Mouse (Mus musculus) adrenal gland, adult 18-20 months (tissue): Measurements from ENCODE around the gene Mllt11. TPM values are rescaled to one million over a fixed set of nuclear protein-coding genes. Genes with fewer than 3 reads are reported as not detected.

ENCODE experiments used
- DNase-seq, 2 experiments: peaks; one replicate each; pipeline ENCODE4 v3.0.0; 2021 to 2022; ENCODE audit warnings: low spot score in 2 of 2
- long read RNA-seq, 2 experiments: library from polyadenylated mRNA; stranded (forward); transcript quantifications; one replicate each; pipeline ENCODE4 v2.0.0; 2021
- total RNA-seq, 2 experiments: library from RNA; stranded (reverse); gene quantifications; 1 replicate in 1 of 2; 2 replicates in 1 of 2; pipeline ENCODE4 v1.2.3; 2021

The Mllt11 gene
- total RNA-seq, result 1 to 10 TPM; 5.9 to 6.2 TPM
- long read RNA-seq, experiment 1, transcript Mllt11-201 (2 exons, 1,923 nt), result major isoform, 6 of 8 reads
- long read RNA-seq, experiment 1, partial matches to known transcripts, result 0 of 8 reads
- long read RNA-seq, experiment 1, other reads (novel, unspliced or antisense), result 2 of 8 reads
- long read RNA-seq, experiment 2, transcript Mllt11-201 (2 exons, 1,923 nt), result major isoform, 10 of 18 reads
- long read RNA-seq, experiment 2, partial matches to known transcripts, result 2 of 18 reads
- long read RNA-seq, experiment 2, other reads (novel, unspliced or antisense), result 6 of 18 reads

DNA sequence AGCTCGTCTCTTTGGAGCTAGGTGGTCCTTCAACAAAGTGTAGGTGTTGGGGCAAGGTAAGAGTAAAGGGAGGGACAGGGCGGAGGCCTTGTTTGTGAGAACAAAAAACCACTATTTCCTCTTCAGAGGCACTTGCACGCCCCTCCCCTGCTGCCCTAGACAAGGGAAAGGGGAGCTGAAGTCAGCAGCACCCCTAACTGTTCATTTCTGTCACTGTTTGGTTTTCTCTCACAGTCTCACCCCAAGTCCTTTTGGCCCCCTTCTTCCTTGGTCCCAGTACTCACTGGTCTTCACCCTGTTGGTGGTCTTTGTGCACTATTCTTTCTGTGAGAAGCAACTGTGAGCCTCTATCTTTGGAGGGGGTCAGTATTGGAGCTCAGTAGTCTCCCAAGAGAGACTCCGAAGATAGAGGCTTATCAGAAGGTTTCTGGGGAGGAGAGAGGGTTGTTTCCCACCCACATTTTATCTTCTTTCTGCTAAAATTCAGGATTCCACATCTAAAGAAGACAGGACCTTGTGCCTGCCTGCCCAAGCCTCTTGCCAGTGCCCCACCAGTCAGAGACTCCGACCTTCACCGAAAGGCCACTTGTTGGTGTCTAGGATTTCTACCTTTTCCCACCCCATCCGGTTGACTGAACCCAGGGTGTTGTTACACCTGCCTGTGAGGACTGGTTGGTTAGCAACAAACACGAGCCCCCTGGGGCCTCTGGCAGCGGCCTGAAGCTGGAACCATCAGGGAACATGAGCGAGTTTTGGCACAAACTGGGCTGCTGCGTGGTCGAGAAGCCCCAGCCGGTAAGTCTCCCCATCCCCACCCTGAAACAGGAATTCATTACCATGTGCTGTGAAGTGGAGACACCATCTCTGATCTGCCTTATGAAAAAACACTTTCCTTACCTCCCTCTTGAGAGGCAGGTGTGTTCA lies at the start of gene Mllt11:
Gene Mllt11, minus strand, starts transcription at position 874 of the 924 bp plus-strand sequence.
- no peak for DNase-seq

DNA sequence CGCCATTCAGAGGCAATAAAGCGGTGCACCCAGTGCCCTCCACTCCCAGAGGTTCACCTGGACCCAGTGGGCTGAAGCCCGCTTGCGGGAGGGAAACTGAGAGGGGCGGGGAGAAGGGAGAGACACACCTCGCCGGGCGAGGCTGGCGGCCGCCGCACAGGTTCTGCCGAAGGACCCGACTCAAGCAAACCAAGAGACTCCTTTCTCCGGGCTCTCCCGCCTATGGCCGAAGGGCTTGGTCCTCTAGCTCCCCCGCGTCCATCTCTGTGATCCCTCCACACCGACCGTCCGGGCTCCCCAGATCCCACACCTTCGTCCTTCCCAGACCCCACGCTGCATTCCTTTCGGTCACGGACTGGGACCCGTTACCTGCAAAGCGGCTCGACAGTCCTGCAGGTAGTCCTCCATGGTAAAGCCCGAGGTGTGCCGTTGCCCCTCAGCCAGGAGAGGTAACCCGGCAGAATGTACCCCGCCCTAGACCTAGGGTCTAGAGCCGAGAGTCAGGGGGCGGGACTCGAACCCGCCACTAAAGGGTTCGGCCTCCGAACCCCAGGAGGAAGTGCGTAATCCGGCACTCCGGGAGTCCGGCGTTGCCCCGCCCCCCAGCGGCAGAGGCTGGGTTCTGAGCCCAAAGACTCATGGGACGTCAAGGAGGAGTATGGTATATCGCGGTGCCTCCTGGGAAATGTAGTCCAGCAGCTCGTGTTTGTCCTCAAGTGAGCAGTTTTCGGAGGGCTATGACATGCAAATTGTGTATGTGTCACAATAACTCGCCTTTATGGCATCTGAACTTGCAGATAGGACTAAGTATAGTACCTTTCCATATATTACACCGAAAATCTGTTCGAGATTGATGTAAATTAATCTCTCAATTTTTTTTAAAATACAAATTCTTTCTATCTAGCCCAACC lies 49.5 kb upstream of the Mllt11 start, which contains the start of the genes Mindy1 and Prune1:
Gene Mindy1, plus strand, starts transcription at position 130 of the 911 bp plus-strand sequence.
Gene Prune1, minus strand, starts transcription at position 861 of the 911 bp plus-strand sequence.
- peak; percentile 96 to 97 for DNase-seq

DNA sequence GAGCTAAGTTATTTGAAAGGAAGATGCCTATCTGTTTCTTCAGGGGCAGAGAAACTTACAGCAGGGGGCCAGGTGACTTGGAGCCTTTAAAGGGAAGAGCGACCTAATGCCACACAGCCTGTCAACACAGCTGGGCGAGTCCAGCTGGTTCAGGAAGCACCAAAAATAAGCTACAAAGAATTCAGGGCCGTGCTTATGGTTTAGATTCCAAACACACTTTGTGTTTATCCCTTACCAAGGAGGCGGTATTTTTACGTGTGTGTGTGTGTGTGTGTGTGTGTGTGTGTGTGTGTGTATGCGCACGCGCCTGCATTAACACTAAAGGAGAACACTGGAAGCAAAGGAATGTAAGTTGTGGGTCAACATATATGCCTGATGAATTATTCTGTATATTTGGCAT lies 48.8 kb upstream of the Mllt11 start:
- DNase-seq, result no peak

DNA sequence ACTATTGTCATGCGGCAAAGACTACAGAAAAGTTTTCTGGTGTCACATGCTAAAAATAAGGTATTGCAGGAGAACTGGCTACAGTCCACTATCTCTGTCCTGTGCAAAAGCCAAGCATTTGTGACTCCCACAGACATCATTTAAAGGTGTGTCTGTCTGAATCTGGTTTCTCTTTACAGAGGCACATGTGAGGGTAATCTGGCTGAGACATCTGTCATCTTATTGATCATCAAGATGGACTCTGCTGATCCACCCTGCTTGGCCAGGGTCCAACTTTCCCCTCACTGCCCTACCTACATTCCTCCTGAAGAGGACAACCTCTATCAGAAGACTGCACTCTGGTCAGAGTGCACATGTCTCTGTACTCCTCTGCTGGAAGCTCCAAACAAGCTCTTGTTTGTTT lies 45.2 kb upstream of the Mllt11 start:
- no peak for DNase-seq

DNA sequence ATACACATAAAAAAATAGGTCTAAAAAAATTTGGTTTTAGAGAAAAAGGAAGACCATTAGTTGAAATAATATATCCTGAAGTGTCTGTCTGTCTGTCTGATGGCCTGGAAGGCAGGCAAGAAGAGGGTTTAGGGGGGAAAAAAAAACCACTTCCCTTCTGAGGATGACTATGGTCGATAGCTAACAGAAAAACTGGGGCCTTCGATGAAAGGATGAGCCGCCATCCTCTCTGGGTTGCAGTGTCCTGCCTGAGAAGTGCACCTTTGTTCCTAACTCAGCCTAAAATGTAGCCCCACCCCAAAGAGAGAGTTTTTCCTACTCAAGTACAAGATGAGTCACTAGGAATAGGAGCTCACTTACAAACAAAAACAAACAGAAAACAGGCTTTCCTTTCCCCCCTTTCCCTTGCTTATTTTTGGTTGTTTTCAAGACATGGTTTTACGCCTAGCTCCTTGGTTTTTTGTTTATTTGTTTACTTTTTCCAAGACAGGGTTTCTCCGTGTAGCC lies 44.5 kb upstream of the Mllt11 start:
- DNase-seq, result no peak

DNA sequence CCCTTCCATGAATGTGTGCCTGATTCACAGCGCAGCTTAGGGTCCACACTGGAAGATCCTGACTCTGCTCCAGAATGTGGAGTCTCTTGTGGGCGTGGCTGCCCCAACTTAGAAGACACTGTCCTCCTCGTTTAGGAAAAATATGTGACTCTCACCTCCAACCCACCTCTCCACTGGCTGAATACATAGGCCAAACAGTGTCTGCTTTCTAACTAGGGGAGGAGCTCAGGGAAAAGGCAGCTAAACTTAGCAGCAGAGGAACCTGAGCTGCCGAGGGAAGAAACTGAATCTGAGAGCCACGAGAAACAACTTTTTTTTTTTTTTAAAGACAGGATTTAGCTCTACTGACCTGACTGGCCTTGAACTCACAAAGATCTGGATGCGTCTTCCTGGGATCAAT lies 43.2 kb upstream of the Mllt11 start:
- DNase-seq, result no peak

DNA sequence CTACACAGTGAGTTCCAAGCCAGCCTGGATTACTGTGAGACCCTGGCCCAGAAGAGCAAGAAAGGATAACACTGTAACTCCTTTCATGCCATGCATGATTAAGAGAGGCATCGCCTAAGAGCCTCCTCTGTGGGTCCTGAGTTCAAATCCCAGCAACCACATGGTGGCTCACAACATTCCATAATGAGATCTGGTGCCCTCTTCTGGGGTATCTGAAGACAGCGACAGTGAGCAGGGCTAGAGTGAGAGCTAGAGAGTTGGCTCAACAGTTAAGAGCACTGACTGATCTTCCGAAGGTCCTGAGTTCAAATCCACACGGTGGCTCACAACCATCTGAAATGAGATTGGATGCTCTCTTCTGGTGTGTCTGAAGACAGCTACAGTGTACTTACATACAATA lies 42.5 kb upstream of the Mllt11 start:
- no peak for DNase-seq

DNA sequence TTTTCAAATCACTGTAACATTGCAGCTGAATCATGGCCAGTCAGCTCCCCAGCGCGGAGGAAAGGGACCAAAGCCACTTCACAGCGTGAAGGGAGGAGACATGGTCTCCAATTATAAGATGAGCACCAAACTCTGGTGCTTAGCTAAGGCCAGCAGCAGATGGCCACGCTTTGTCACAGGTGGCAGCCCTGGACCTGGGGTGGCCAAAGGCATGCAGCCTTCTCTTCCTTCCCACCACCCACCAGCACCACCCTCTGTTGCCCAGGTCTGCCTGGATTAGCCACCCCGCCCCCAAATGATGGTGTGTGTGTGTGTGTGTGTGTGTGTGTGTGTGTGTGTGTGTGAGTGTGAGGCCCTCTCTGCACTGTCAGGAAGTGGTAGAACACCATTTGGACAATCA lies 41.5 kb upstream of the Mllt11 start:
- DNase-seq, result no peak

DNA sequence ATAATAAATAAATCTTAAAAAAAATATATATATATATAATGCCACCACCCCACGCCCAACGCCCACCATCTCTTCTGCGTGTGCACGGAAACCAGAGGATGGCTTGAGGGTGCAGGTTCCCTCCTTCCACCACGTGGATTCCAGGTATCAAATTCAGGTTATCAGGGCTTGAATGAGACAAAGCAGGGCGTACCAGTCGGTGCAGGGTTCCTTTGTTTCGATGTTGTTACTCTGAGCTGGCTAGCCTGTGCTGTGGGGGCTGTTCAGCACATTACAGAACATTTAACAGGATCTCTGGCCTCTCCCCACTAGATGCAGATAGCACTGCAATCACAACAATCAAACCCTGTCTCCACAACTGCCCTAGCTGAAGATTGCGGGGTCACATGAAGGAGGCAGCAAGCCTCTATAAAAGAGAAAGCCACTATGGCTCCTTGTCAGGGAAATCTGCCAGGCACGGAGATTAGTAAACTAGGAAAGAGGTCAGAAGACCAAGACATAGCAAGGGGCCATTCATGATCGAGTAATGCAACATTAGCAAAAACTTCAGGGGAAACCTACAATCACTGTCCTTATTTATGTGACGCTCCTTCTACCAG lies 38.9 kb upstream of the Mllt11 start:
- no peak for DNase-seq

DNA sequence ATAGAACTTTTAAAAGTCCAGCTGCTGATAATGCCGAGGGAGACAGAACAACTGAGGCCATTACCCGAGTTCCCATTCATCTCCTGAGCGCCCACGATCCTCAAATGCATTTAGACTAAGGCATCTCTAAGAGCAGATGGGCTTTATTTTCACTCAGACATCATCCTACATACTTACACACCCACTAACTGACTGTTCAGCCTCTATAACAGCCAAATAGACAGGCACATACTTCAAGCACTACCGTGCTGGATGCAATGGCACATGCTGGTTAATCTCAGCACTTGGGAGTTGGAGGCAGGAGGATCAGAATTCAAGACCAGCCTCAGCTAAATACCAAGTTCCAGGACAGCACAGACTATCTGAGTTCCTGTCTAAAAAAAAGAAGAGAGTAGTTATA lies 37.8 kb upstream of the Mllt11 start:
- no peak for DNase-seq

DNA sequence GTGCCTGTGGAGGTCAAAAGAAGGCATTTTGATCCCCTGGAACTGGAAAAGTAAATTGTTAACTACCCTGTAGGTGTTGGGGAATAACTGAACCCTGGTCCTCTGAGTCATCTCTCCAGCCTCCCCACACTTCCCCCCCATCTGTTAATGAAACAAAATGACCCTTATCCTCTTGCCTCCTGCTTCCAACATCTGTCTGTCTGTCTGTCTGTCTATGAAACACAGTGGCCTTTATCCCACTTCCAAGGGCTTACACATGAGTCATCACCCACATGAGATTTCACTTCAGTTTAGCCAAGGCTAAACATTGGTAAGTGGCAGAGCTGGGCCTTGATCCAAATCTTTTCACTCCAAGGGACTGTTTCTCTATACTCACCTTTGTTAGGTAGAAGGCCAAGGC lies 35.9 kb upstream of the Mllt11 start:
- DNase-seq, result peak in 1 of 2 experiments; percentile 32

DNA sequence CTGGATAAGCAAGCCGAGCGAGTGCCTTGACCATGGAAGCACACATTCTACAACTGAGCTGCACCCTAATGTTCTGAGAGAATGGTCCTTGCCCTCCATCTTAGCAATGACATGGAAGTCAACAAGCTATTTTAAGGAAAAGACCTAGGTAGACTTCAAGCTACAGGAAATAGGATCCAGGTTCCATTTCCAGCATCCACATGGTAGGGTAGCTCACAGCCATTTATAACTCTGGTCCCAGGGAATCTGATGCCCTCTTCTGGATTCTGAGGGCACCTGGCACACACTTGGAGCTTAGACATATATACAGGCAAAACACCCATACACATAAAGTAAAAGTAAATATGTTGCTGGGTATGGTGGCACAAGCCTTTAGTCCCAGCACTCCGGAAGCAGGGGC lies 34.1 kb upstream of the Mllt11 start:
- no peak for DNase-seq

DNA sequence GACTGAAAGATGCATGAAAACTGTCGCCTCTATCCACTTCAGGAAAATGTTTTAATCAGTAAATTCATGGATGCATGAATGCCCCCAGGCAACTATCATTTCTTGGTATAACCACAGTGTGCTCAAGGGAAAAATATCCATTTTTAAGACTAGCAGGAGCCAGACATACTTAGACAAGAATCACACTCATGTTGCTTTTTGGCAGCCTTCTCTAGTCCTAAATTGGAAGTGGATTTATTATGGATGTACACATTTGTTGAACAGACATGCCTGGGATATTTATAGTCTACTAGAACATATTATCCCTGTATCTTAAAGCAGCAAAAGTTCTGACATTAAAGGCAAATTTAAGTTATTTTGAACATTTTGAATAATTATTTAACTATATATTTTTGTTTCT lies 32.8 kb upstream of the Mllt11 start:
- no peak for DNase-seq

DNA sequence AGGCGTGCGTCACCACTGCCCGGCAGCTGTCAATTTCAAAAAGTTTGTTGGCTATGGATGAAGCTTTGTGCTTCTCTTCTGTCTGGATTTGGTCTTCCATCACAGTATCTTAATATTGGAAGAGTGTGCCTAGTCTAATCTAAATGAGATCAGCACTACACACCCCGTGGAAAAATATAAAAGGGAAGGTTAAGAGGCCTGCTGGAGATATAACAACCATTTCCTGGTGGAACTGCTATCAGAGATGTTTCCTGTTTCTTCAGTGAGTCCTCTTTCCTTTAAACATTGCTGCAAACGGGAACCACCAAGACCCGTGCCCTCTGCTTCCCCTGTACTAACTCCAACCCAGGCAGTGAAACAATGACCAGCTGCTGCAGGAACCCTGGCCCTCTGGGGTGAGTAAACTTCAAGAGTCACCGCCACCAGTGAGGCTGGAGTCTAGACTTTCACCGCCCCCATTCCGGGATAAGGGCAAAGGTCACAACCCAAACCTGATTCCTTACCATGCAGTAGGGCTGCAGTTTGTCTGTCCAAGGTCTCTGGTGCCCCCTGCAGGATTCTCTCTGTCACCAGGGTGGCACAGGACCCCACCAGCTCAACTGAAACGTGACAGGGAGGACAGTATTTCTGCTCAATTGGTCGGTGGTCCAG lies 31.2 kb upstream of the Mllt11 start:
- DNase-seq, result peak; percentile 61 to 75

DNA sequence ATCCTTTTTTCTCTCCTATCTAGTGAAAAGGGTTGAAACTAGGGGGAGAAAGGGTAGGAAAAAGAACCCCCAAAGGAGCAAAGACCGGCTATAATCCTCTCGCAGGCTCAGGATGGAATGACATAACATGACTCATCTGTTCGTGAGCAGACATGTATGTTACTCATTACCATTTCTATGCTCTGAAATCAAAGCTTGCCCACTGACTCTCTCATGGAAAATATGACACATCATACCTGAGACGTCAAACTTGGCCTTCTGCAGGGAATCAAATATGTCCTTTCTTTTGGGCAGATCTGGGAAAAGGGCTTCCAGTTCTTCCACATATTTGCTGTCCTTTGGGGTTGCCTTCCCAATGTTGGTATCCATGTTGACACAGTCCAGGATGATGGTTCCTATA lies 30.0 kb upstream of the Mllt11 start:
- no peak for DNase-seq

DNA sequence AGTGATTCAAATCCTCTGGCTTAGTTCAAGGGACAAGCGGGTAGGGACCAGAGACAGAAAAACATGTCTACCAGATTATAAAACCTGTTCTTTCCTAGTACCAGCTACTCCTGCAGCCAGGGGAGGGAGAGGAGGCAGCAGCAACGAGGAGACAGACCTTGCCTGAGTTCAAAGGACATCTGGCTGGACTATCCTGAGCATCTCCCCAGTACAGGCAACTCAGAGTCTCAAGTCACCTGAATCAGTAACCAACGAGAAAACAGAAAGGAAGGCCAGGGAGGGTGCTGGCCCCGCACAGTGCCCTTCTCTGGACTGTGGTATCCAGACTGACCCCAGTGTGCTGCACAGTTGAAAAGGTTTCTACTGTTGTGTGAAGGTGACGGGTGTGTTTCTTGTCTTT lies 25.0 kb upstream of the Mllt11 start:
- no peak for DNase-seq

DNA sequence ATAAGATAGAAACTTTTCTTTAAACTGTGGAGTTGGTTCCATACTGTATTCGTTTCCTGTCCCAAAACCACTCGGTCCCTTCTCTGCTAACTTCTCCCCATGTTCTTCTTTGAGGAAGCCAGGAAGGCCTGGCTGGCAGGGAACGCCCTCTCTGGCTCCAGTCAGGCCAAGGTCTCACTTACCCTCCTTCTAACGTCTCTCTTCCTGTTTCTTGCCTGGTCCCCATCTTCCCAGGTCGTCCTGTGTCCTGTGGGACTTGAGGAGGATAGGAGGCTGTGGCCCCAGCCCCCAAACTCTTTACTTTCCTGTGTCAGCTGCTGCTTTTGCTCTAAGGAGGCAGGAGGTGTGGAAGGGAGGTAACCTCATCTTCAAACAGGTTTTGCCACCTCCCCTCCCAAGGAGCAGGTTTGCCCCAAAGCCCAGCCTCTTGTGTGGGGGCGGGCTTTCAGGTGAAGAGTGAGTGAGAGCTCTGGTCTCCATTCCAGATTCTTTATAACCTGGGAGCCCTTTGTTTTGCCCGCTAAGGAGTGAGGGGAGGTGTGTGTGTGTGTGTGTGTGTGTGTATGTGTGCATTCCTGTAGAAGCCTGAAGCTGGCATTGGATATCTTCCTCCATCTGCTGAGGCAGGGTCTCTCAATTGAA lies 18.9 kb upstream of the Mllt11 start, which contains the start of gene Bnipl:
Gene Bnipl, minus strand, starts transcription at position 411 of the 642 bp plus-strand sequence.
- DNase-seq, result no peak

DNA sequence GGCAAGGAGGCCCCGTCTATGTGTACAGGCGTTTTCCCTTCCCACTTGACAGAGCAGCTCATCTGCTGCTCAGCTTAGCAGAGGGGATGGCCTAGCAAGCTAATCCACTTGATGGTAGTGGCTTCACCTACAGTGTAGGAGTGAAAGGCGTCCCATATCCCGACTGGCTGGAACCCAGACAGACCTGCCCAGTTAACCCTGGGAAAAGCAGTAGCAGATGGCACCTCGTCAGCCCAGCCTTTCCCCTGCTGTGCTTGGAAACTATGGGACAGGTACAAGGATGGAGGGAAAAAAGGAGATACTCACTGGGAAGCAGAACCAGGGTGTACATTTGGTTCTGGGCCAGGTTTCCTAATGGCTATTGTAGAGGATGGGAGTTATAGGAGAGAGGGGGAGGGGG lies 18.4 kb upstream of the Mllt11 start:
- no peak for DNase-seq

DNA sequence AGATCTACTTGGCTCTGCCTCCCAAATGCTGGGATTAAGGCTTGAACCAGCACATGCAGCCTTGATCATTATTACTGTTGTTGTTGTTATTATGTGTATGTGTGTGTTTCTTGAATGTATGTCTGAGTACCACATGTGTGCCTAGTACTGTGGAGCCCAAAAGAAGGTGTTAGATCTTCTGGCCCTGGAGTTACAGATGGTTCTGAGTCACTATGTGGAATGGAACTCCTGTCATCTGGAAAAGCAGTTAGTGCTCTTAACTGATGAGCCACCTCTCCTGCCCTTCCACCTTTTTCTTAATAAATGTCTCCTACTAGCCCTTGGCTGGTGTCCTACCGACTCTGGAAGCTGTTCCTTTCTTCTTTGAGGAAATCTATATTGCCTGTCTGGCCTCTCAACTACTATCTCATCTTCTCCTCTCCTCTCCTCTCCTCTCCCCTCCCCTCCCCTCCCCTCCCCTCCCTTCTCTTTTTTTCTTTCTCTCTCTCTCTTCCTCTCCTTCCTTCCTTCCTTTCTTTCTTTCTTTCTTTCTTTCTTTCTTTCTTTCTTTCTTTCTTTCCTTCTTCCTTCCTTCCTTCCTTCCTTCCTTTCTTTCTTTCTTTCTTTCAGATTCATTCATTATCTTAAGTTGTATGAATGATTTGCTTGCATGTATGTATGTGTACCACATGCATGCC lies 15.8 kb upstream of the Mllt11 start:
- DNase-seq, result no peak
